Mouse (Mus musculus) liver, embryonic 14.5 days (tissue): ENCODE data around the gene Prdm16. TPM values are rescaled to one million over a fixed set of nuclear protein-coding genes. Genes with fewer than 3 reads are reported as not detected.

Source experiments
- ATAC-seq: fragments of 200-750 bp; cut with Nextera tagmentation; 2 replicates; pipeline ENCODE4 v1.8.0; 2017; ENCODE audit warnings: moderate number of reproducible peaks, mild to moderate bottlenecking, moderate library complexity; ENCODE audit not compliant: insufficient read depth
- DNase-seq, 3 experiments: peaks; one replicate each; pipeline ENCODE4 v3.0.0-alpha.2; 2012 to 2013; ENCODE audit warnings: low read depth in 3 of 3, low spot score in 3 of 3
- H3K27ac ChIP-seq: fragments of 300-500 bp; sonication (generic); 2 replicates; pipeline ENCODE4 v1.5.1; 2014; ENCODE audit warnings: moderate library complexity, mild to moderate bottlenecking, control low read depth, inconsistent platforms
- H3K27me3 ChIP-seq: fragments of 300-500 bp; sonication (generic); 2 replicates; pipeline ENCODE4 v1.6.1; 2014; ENCODE audit warnings: mild to moderate bottlenecking, low read length, moderate library complexity; ENCODE audit not compliant: control insufficient read depth, insufficient read depth
- H3K36me3 ChIP-seq: fragments of 300-500 bp; sonication (generic); replicated peaks from 2 replicates; pipeline ENCODE4 v1.6.1; 2014; ENCODE audit warnings: low read depth; ENCODE audit not compliant: control insufficient read depth, insufficient read depth
- H3K4me1 ChIP-seq, 2 experiments: fragments of 200-500 bp in 1 of 2; fragments of 300-500 bp in 1 of 2; sonication (generic) in 1 of 2; replicated peaks; 2 replicates each; pipeline ENCODE4 v1.6.1; 2012 to 2014; ENCODE audit warnings: antibody characterized with exemption in 1 of 2, inconsistent platforms in 1 of 2, low read length in 1 of 2; ENCODE audit not compliant: control insufficient read depth in 2 of 2, insufficient read depth in 2 of 2
- H3K4me2 ChIP-seq: fragments of 300-500 bp; sonication (generic); 2 replicates; pipeline ENCODE4 v1.6.1; 2014; ENCODE audit warnings: low read depth, mild to moderate bottlenecking, control low read depth, moderate library complexity
- H3K4me3 ChIP-seq, 2 experiments: fragments of 200-500 bp in 1 of 2; fragments of 300-500 bp in 1 of 2; sonication (generic) in 1 of 2; 2 replicates each; pipeline ENCODE4 v1.5.1; 2012 to 2014; ENCODE audit warnings: low read depth in 2 of 2, low read length in 2 of 2, mild to moderate bottlenecking in 2 of 2, control low read depth in 1 of 2, inconsistent platforms in 1 of 2, moderate library complexity in 1 of 2; ENCODE audit not compliant: insufficient read depth in 1 of 2
- H3K9ac ChIP-seq: fragments of 300-500 bp; sonication (generic); replicated peaks from 2 replicates; pipeline ENCODE4 v1.6.1; 2014; ENCODE audit warnings: mild to moderate bottlenecking, control low read depth, moderate library complexity
- H3K9me3 ChIP-seq: fragments of 300-500 bp; sonication (generic); 2 replicates; pipeline ENCODE4 v1.6.1; 2016; ENCODE audit warnings: low read length, mixed read lengths; ENCODE audit not compliant: control insufficient read depth
- CTCF ChIP-seq: IDR thresholded peaks from 2 replicates; pipeline ENCODE4 v1.5.1; 2016; ENCODE audit warnings: antibody characterized with exemption, low read depth, control low read depth
- EP300 ChIP-seq: IDR thresholded peaks from 2 replicates; pipeline ENCODE4 v1.6.1; 2016; ENCODE audit warnings: antibody characterized with exemption, low read depth
- WGBS: fragments of 180-500 bp; shearing (Covaris S2); extraction: QIAGEN DNeasy Blood & Tissue Kit; methylation state at CpG from one replicate; pipeline ENCODE4 v1.1.7; 2014; ENCODE audit not compliant: insufficient replicate concordance; 5-methylcytosine and 5-hydroxymethylcytosine counted together
- polyA plus RNA-seq, 2 experiments: library from polyadenylated mRNA; depleted of rRNA in 1 of 2; stranded (reverse) in 1 of 2; unstranded in 1 of 2; fragments of >200 nt; fragmentation: Nextera tagmentation in 1 of 2; extraction: Ambion mirVana in 1 of 2; gene quantifications; 2 replicates each; pipeline versions ENCODE4 v1.2.1 to v1.2.3; 2012 to 2014

Gene Prdm16
- polyA plus RNA-seq, 2 experiments = 0.70 to 0.86 TPM

DNA sequence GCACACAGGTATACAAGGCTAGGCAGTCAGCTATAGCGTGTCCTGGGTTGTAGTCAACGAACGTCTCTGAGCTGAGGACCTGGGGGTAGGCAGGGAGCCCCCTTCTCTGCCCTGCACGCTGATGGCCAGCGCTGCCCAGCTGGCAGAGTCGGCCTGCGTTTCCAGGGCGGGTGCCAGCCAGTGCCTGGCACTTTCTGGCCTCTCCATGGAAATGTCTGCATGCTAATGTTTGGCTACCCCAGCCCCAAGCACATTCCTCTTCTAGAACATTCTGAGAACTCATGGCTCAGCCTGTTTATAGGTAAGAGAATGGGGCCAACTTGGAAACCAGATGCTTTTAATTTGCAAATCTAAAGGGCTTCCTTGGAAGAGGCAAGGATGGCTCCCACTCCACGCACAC lies 186.2 kb downstream of the Prdm16 start:
- no peak overlapping the region for H3K4me2 ChIP-seq
- WGBS = 71% methylated on average over 9 of the region's 9 CpGs
- no peak for DNase-seq

DNA sequence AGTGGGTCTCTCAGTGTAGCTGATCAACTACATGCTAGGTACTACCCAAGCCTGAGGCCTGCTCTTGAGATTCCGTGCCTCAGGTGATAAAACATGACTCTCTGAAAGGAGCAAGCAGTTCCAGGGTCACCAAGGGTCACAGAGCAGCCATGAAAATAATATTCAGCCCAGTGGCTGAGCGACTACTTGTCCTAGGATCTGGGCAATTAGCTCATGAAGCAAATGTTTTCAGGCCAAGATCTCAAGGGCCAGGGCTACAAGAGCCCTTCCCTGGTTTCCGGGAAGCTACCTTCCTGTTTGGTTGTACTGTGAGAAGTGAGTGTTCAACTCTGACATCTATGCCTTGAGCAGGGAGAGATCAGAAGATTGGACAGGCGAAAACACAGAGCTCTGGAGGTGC lies 186.6 kb downstream of the Prdm16 start:
- no peaks in the 10 kb centered on the region for H3K36me3 ChIP-seq
- no peak overlapping the region for H3K27ac ChIP-seq
- no peak overlapping the region for H3K4me3 ChIP-seq
- no peak overlapping the region for H3K4me2 ChIP-seq
- no peak for TF ChIP-seq EP300
- no peak for TF ChIP-seq CTCF
- H3K4me1 ChIP-seq = no peaks in the 10 kb centered on the region
- no peaks in the 10 kb centered on the region for H3K27me3 ChIP-seq
- 48% methylated on average over 4 of the region's 4 CpGs for WGBS
- H3K9me3 ChIP-seq = no peaks in the 10 kb centered on the region
- no peak for ATAC-seq
- no peak overlapping the region for H3K9ac ChIP-seq
- no peak for DNase-seq

More for the DNA sequence above, 186.2 kb downstream of the Prdm16 start:
- Histone ChIP-seq H3K4me3 (no peak overlapping the region), H3K27me3 (no peaks in the 10 kb centered on the region), H3K9ac (no peak overlapping the region), H3K4me1 (no peaks in the 10 kb centered on the region), H3K36me3 (no peaks in the 10 kb centered on the region), H3K27ac (no peak overlapping the region), H3K9me3 (no peaks in the 10 kb centered on the region)
- no peak for ATAC-seq
- TF ChIP-seq EP300 (no peak), CTCF (no peak)

DNA sequence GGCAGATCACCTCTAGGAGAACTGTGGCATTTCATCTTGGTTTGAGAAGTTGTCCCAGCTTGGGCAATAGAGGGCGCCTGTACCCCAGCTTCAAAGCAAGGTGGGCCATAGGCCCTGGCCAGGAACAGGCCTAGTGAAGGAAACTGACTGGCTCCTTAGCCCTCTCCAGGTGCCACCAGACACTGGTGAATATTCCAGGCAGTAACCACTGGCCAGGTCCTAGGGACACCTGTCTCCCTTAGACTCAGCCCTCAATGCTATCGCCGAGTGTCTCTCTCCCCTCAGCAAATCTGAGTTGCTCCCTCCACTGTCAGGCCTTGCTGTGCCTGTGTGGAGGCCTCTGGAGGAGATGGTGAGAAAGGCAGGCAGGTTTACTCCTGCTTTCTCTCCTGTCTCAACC lies 187.3 kb downstream of the Prdm16 start:
- H3K27ac ChIP-seq = no peak overlapping the region
- no peak overlapping the region for H3K4me3 ChIP-seq
- ATAC-seq (no peak), DNase-seq (no peak)
- TF ChIP-seq CTCF (peak; percentile 60), EP300 (no peak)
- no peaks in the 10 kb centered on the region for H3K36me3 ChIP-seq
- no peaks in the 10 kb centered on the region for H3K27me3 ChIP-seq
- H3K9me3 ChIP-seq = no peaks in the 10 kb centered on the region
- H3K4me1 ChIP-seq = no peaks in the 10 kb centered on the region
- 33% methylated on average over 3 of the region's 3 CpGs for WGBS
- H3K4me2 ChIP-seq = no peak overlapping the region
- H3K9ac ChIP-seq = no peak overlapping the region

GRCm38 (mm10) chr4:154445721-154446120 lies 191.0 kb downstream of the Prdm16 start:
- peaks cover 0 to 2% of the 10 kb centered on the region in 2 experiments; a peak in 2 of 4 replicates for H3K4me1 ChIP-seq

DNA sequence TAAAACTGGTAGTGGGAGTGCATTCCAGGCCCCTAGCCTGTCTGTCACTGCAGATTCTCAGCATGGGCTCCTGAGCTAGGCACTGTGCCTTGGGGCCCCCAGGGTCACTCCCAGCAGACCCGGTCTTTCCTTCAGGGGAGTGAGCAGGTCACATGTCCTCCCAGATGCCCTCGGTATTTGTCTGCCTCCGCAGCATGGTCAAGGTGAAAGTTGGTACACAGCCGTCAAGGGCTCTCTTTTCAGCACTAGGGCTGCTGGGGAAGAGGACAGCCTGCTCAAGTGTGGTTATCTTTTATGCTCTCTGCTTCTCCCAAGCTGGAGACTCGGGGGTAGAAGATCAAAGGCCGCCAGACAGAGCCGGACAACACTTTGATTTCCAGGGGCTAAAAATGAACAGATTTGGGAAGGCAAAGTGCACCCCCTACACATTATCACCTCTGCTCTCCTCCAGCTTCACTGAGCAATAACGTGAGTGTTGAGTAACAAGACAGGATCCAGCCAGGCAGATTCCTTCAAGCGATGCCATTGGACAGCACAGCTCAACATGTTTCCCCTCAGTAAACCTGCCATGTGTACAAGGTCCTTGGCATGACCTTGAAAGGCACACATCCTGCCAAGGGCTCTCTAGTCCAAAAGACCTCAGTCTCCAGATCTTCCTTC lies 193.9 kb downstream of the Prdm16 start:
- ATAC-seq = no peak
- 38% methylated on average over 9 of the region's 9 CpGs for WGBS

More at GRCm38 (mm10) chr4:154445721-154446120, 191.0 kb downstream of the Prdm16 start:
- Histone ChIP-seq H3K9ac (no peak overlapping the region), H3K27ac (no peak overlapping the region), H3K9me3 (no peaks in the 10 kb centered on the region), H3K4me3 (no peak overlapping the region), H3K4me2 (no peak overlapping the region), H3K36me3 (no peaks in the 10 kb centered on the region), H3K27me3 (no peaks in the 10 kb centered on the region)
- ATAC-seq (no peak), DNase-seq (no peak)
- TF ChIP-seq CTCF = no peak
- TF ChIP-seq EP300 = no peak
- WGBS = 48% methylated on average over 9 of the region's 9 CpGs

More for the DNA sequence above, 193.9 kb downstream of the Prdm16 start:
- H3K27me3 ChIP-seq = no peaks in the 10 kb centered on the region
- no peak for DNase-seq
- peaks cover 0 to 2% of the 10 kb centered on the region in 2 experiments; a peak in 2 of 4 replicates for H3K4me1 ChIP-seq
- no peak for TF ChIP-seq EP300
- no peak for TF ChIP-seq CTCF
- no peak overlapping the region for H3K4me3 ChIP-seq
- H3K4me2 ChIP-seq = no peak overlapping the region
- no peaks in the 10 kb centered on the region for H3K36me3 ChIP-seq
- H3K9ac ChIP-seq = no peak overlapping the region
- no peaks in the 10 kb centered on the region for H3K9me3 ChIP-seq
- H3K27ac ChIP-seq = no peak overlapping the region
